Mouse (Mus musculus) kidney, adult 9 months (tissue): Measurements from ENCODE around the gene Zcchc8.
"Not testable (repeated sequence)": the region's sequence is repeated elsewhere in the genome, so short reads cannot be mapped to it uniquely, and the experiment has no call there.

Experiments used
- DNase-seq: peaks from one replicate; pipeline ENCODE4 v3.0.0; 2022

The Zcchc8 gene

GRCm38 (mm10) chr5:123720328-123721311 is at the start of gene Zcchc8:
Gene Zcchc8, minus strand, starts transcription at chr5:123721100.
- DNase-seq = peak; percentile 98

DNA sequence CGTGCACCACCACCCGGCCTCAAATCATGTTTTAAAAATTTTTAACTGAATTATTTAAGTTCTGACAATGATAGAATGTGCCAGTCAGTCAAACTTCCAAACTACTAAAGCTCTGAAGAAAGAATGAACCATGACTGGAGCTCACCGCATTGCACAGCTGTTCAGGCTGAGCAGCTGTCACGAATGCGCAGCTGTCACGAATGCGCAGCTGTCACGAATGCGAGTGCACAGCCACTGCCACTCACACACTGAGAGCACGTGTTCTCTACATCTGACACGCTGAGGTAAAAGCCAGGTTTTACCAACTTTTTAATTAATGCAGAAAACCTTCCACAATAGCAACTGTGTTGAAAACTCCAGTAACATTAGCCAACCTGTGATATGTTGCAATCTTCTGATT is 45.6 kb upstream of the Zcchc8 start:
- DNase-seq = not testable (repeated sequence)

- no peak for DNase-seq
These were observed 44.6 kb upstream of the Zcchc8 start for GRCm38 (mm10) chr5:123765506-123765905.

- peak; percentile 100 for DNase-seq
These were observed 28.5 kb upstream of the Zcchc8 start, which contains the start of the genes Rsrc2 and Kntc1 for GRCm38 (mm10) chr5:123749065-123750064. Gene Rsrc2, minus strand, starts transcription at chr5:123749414. Gene Kntc1, plus strand, starts transcription at chr5:123749716.

DNA sequence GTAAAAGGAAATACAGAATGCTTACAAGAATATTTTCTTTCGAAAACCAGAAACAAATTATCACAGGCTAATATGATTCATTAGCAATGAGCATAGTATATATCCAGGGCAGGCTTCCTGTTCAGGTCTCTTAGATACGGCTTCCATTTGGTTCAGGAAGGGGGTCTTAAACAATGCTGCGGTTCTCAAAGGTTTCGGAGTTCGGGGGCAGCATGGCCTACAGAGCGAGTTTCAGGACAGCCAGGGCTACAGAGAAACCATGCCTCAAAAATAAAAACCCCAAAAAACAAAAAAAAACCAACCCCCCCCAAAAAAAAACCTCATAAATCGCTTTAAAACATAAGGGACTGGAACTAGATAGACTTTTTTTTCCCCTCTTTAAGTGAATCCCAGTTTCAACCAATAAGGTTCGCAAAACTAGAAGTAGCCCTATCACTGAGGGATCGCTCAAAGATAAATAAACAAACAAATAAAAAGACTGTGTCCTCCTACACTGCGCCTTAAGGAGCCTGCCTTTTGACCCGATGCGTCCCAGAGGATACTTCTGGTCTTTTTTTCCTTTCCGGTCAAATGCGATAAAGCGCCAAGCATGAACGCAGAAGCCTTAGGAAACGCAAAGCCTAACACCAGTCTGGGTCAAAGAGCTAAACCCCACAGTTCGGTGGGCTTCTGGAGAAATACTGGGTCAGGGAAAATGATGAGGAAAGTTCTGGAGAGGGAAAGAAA is 27.6 kb upstream of the Zcchc8 start:
- no peak for DNase-seq

GRCm38 (mm10) chr5:123747604-123748003 is 26.7 kb upstream of the Zcchc8 start:
- no peak for DNase-seq

DNA sequence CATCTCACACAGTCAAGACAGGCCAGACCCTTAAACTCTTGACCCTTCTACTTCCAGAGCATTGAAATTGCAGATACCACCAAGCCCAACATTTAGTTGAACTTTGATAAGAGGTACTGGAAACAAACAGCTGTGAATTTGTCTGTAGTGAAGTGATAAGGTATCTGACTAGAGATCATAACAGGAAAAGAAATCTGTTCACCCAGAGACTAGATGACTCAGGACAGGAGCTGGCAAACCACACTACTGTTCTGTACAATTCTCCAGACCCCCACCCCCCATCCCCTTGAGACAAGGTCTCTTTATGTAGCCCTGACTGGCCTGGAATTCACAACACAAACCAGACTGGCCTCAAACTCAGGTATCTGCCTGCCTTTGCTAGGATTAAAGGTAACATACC is 25.4 kb upstream of the Zcchc8 start:
- DNase-seq = no peak

- no peak for DNase-seq
These were observed 23.5 kb upstream of the Zcchc8 start for GRCm38 (mm10) chr5:123744358-123744757.

DNA sequence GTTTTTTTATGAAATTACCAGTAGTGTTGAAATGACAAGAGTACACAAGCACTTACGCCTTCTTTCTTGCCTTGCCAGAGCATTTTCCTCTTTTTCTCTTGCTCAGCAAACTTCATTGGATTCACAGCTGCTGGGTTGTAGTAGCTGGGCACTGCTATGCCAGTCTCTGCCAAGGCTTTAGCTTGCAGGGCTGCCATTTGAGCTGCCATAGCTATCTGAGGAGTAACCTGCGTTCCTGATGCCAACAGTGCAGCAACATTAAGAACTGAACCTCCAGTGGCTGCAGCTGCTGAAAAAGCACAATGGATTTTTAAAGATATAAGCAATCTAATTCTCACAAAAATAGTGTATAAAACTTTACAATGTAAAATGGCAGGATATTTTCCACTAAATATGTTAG is 10.1 kb upstream of the Zcchc8 start:
- no peak for DNase-seq

GRCm38 (mm10) chr5:123723816-123724215 is 2.9 kb upstream of the Zcchc8 start:
- not testable (repeated sequence) for DNase-seq

DNA sequence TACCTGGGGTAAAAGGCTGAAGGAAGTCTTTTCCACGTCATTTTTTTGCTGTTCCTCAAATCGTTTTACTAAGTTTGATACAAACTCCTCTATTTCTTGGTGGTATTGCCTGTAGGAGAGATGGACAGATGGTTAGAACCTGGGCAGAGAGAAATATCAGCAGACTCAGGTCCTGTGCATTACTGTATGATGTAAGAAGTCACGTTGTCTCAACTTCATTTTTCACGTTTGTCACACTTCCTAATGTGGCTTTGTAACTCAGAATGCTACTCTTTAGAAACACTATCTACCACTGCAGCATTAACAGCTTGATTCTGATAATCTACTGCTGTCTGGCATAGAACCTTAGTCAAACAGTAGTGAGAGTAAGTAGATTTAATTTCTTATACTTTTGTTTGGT is 6.3 kb downstream of the Zcchc8 start:
- no peak for DNase-seq

DNA sequence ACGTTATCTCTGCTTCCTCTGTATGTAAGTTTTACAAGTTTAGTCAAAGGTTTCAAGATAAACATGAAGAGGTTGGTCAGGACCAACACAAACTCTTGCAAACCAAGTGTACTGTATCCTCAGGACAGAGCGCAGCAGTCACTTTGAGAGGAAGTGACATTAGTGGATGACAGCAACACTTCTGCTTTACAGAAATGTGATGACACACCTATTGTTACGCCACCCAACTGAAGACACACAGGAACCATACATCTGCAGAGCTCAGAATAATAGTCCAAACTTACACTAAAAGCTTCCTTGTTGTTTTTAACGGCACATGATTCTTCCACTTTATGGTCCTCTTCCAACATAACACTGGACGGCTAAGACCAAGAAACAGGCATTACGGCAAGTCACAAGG is 7.1 kb downstream of the Zcchc8 start:
- no peak for DNase-seq

- DNase-seq = peak; percentile 58
These were observed 11.3 kb downstream of the Zcchc8 start for GRCm38 (mm10) chr5:123709571-123709970.

DNA sequence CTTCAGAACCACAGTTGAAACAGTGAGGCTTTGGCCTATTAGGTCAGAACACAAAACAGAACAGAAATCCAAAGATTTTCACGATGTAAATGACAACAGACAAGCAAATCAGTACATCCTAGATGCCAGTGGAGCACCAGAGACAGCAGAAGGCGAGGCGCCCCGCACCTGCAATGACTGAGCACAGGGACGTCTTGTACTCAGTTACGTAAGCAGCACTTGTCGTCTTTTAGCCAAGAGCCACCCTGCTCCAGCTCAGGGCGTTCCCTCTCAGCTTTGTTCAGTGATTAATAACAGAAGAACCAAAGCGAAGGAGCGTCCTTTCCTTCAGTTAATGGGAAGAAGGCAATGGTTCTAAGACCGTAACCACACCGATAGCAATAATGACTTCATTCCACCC is 12.3 kb downstream of the Zcchc8 start:
- DNase-seq = peak; percentile 73

DNA sequence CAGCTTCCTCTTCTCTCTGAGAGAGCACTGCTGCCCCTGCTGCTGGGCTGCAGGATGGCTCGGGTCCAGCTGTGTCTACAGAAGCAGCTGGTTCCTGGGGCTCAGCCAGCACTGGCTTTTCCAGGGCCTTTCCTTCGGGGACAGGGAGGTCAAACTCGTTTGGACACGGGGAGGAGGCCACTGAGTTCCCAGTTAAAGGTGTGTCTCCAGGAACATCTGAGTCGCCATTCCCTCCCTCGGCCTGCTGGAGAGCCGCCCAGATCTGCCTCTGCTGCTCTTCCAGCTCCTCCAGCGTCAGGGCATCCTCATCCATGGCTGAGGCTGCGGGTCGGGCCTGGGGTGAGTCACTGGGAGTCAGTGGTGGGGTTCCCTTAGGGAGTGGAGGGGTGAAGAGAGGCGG is 20.3 kb downstream of the Zcchc8 start:
- DNase-seq = peak; percentile 61

DNA sequence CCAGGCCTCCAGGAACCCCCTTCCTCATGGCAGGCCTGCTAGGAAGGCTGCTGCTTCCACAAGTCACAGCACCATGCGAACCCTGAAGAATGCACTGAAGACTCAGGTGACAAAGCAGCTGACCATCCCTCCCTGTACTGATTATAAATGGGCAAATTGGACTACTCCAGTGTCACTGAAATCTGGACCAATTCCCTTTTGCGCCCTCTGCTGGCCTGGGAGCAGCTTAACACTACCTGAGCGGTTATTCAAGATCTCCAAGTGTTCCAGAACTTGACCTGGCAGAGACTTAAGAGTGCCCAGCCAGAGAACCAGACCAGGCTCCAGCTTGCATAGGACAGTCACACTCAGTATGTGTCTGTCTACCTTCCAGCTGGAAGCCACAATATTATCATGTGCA is 21.7 kb downstream of the Zcchc8 start:
- peak; percentile 79 for DNase-seq

- no peak for DNase-seq
These were observed 23.9 kb downstream of the Zcchc8 start for GRCm38 (mm10) chr5:123696961-123697360.

GRCm38 (mm10) chr5:123696244-123696643 is 24.7 kb downstream of the Zcchc8 start:
- DNase-seq = no peak

DNA sequence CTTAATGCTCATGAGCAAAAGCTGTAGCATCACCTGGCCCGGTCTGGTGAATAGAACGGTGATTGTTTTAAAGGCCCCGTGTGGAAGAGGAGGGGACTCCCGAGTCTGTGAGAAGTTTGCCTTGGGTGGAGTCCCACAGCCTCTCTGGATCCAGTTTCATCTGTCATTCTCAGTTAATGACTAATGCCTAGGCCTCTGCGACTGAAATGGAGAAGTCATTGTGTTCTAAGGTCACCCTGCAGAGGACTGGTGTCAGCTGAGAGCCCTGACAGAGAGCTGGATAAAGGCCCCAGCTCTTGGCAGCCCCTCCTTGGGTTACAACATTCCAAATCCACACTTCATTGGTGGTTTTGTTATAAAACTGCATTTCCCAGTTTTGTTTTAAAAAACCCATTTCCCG is 26.4 kb downstream of the Zcchc8 start:
- peak; percentile 40 for DNase-seq

DNA sequence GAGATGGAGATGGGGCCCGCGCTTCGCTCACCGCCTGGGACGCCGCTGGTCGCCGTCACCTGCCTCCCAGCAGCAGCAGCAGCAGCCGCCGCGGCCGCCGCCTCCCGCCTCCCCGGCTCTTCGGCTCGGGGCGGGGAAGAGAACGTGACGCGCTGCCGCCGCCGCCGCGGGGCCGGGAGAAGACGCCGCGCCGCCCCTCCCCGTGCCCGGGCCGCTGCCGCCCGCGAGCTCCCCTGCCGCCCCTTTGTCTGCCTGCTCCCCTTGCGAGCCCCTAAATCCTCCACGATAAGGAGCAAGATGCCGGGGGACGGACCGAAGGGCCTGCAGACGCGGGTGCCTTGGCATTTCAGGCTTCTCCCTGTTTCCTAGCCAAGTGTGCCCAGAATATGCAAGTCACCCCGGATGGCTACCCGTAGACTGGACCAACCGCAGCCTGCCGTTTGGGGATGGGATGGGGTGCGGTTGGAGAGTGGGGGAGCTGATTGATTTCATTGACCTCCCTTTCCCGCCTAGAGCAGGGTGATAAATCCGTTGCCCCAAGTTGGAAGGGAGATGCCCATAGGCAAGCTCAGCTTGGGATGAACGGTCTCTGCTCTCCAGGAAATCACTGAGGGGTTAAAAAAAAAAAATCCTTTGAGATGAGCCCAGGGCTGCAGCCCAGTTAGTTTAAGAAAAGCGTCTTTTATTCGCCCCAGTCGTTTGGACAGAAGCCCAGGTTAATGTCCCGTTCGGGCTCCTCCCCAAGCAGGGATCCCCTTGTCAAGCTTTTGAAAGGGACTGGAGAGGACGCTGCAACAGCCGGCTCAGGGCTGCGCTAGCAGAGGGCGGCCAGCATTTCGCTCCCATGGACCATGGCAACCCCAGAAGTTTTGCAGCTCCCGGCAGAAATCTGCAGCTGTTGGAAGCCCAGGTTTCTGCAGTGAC is 36.4 kb downstream of the Zcchc8 start, which contains the start of gene Clip1:
Clip1 (minus strand) TSS at position 398 of the 924 bp plus-strand sequence.
- DNase-seq = peak; percentile 53
